Mouse (Mus musculus): Measurements from ENCODE around the gene Alkbh2. TPM values are rescaled to one million over a fixed set of nuclear protein-coding genes. Genes with fewer than 3 reads are reported as not detected.

Gene Alkbh2
- polyA plus RNA-seq, 2 experiments from 2014 or later = 3.8 to 6.6 TPM

- ATAC-seq = peak; percentile 44
Observed at GRCm38 (mm10) chr5:114100390-114101099, 27.5 kb downstream of the Alkbh2 start.

- peak; percentile 92 for ATAC-seq
Observed at GRCm38 (mm10) chr5:114099709-114100389, 28.2 kb downstream of the Alkbh2 start.

- no peak for ATAC-seq
Observed at GRCm38 (mm10) chr5:114091057-114091807, 36.8 kb downstream of the Alkbh2 start, which contains the start of gene Svop. Svop (minus strand) TSS chr5:114091570.

GRCm38 (mm10) chr5:114090421-114091013, 37.5 kb downstream of the Alkbh2 start:
- no peak for ATAC-seq

GRCm38 (mm10) chr5:114087875-114088480, 40.0 kb downstream of the Alkbh2 start:
- ATAC-seq = no peak

- no peak for ATAC-seq
Observed at GRCm38 (mm10) chr5:114085501-114085900, 42.5 kb downstream of the Alkbh2 start.

GRCm38 (mm10) chr5:114077009-114077408, 51.0 kb downstream of the Alkbh2 start:
- no peak for ATAC-seq

Other genes with a start within 250 kb of the Alkbh2 start
- 10 to 100 TPM; 43.2 to 59.6 TPM for gene Coro1c, start 219.5 kb downstream of the Alkbh2 start, polyA plus RNA-seq (2017; shearing (Covaris generic))
- 10 to 100 TPM; 13.0 to 14.6 TPM for gene Ssh1, start 134.3 kb downstream of the Alkbh2 start, polyA plus RNA-seq (2017; shearing (Covaris generic))
- gene Dao, start 124.5 kb downstream of the Alkbh2 start, polyA plus RNA-seq (2017; shearing (Covaris generic)) = 1 to 10 TPM in 1 of 2 experiments, under 1 TPM in 1; 0.56 to 1.4 TPM
- gene Usp30, start 62.8 kb downstream of the Alkbh2 start, polyA plus RNA-seq (2017; shearing (Covaris generic)) = 1 to 10 TPM; 2.6 to 2.7 TPM
- not detected for gene Svop, start 36.6 kb downstream of the Alkbh2 start, polyA plus RNA-seq (2017; shearing (Covaris generic))
- 1 to 10 TPM; 3.7 to 9.2 TPM for gene Ung, start 2.2 kb upstream of the Alkbh2 start, polyA plus RNA-seq (2017; shearing (Covaris generic))
- gene Acacb, start 18.3 kb upstream of the Alkbh2 start, polyA plus RNA-seq (2017; shearing (Covaris generic)) = under 1 TPM; 0.24 to 0.62 TPM
- gene Foxn4, start 145.6 kb upstream of the Alkbh2 start, polyA plus RNA-seq (2017; shearing (Covaris generic)) = not detected
- gene Myo1h, start 160.9 kb upstream of the Alkbh2 start, polyA plus RNA-seq (2017; shearing (Covaris generic)) = 1 to 10 TPM; 4.3 to 5.7 TPM